Mouse (Mus musculus) hindbrain, embryonic 15.5 days (tissue): ENCODE results near the gene Stam2. TPM values are rescaled to one million over a fixed set of nuclear protein-coding genes. Genes with fewer than 3 reads are reported as not detected.

Experiments used
- ATAC-seq: fragments of 200-750 bp; cut with Nextera tagmentation; 2 replicates; pipeline ENCODE4 v1.8.0; 2017; ENCODE audit warnings: low read depth, moderate number of reproducible peaks, moderate TSS enrichment; ENCODE audit not compliant: low FRiP score
- H3K27ac ChIP-seq: fragments of 300-500 bp; sonication (generic); replicated peaks from 2 replicates; pipeline ENCODE4 v1.5.1; 2015; ENCODE audit warnings: mild to moderate bottlenecking, inconsistent platforms
- H3K27me3 ChIP-seq: fragments of 300-500 bp; sonication (generic); 2 replicates; pipeline ENCODE4 v1.6.1; 2015; ENCODE audit warnings: control low read depth, inconsistent platforms
- H3K36me3 ChIP-seq: fragments of 300-500 bp; sonication (generic); 2 replicates; pipeline ENCODE4 v1.6.1; 2015; ENCODE audit warnings: control low read depth, inconsistent platforms
- H3K4me1 ChIP-seq: fragments of 300-500 bp; sonication (generic); replicated peaks from 2 replicates; pipeline ENCODE4 v1.6.1; 2015; ENCODE audit warnings: control low read depth, inconsistent platforms
- H3K4me2 ChIP-seq: fragments of 300-500 bp; sonication (generic); 2 replicates; pipeline ENCODE4 v1.6.1; 2015; ENCODE audit warnings: moderate library complexity, mild to moderate bottlenecking, inconsistent platforms
- H3K4me3 ChIP-seq: fragments of 300-500 bp; sonication (generic); 2 replicates; pipeline ENCODE4 v1.5.1; 2015; ENCODE audit warnings: mild to moderate bottlenecking, inconsistent platforms
- H3K9ac ChIP-seq: fragments of 300-500 bp; sonication (generic); 2 replicates; pipeline ENCODE4 v1.6.1; 2015; ENCODE audit warnings: inconsistent platforms
- H3K9me3 ChIP-seq: fragments of 300-500 bp; sonication (generic); 2 replicates; pipeline ENCODE4 v1.6.1; 2016; ENCODE audit warnings: control low read depth, inconsistent platforms
- WGBS: fragments of 180-500 bp; shearing (Covaris S2); methylation state at CpG from one replicate; pipeline ENCODE4 v1.1.7; 2015; 5-methylcytosine and 5-hydroxymethylcytosine counted together
- polyA plus RNA-seq: library from polyadenylated mRNA; unstranded; fragments of >200 nt; fragmentation: Nextera tagmentation; extraction: Ambion mirVana; gene quantifications from 2 replicates; pipeline ENCODE4 v1.2.1, GENCODE M21; 2015

Gene Stam2
- 35.8 and 35.9 TPM in 2 replicates for polyA plus RNA-seq

DNA sequence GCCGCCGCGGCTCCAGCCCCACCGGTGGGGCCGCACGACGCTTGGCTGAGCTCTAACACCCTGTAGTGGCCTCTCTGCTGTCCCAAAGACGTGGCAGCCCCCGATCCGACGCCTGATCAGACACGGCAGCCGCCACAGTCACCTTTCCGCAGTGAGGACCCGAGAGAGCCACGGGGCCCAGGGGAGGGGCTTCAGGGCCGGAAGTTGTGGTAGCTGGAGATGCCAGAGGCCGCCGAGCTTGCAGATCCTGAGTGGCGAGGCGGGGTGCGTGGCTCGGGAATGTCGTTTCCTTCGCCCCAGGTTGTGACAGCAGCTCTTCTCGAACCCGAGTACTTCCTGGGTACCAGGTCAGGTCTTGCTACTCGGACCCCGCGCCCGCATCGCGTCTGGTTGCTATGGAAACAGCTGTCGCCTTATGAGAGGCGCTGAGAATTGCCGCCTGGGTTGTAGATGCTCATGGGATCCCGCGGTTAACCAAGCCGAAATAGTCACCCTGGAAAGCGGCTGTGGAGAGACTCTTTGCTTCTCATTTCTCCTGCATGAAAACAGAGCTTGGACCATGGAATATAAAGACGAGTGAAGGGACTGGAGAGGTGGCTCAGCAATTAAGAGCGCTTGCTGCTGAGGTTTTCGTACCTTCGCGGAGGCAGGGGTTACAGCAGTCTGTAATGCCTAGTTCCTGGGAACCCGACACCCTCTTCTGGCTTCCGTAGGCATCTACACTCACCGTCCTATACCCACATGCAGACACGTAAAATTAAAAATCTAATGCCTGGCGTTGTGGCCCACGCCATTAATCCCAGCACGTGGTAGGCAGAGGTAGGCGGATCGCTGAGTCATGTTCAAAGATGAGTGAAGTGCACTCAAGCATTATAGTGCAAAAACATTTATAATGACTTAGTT is at the start of gene Stam2:
Gene Stam2 (minus strand): TSS at position 26 of the 903 bp plus-strand sequence.
- Histone ChIP-seq H3K9me3 (no peaks in the 10 kb centered on the region), H3K36me3 (no peaks in the 10 kb centered on the region), H3K4me1 (peaks cover 17% of the 10 kb centered on the region), H3K27me3 (no peaks in the 10 kb centered on the region), H3K27ac (peak within 1 kb of the TSS; percentile 100), H3K9ac (peak within 1 kb of the TSS; percentile 85), H3K4me3 (peak within 1 kb of the TSS; percentile 97), H3K4me2 (peak within 1 kb of the TSS; percentile 66)
- WGBS: 7% methylated on average over 54 of the region's 54 CpGs
- peak; percentile 93 for ATAC-seq

DNA sequence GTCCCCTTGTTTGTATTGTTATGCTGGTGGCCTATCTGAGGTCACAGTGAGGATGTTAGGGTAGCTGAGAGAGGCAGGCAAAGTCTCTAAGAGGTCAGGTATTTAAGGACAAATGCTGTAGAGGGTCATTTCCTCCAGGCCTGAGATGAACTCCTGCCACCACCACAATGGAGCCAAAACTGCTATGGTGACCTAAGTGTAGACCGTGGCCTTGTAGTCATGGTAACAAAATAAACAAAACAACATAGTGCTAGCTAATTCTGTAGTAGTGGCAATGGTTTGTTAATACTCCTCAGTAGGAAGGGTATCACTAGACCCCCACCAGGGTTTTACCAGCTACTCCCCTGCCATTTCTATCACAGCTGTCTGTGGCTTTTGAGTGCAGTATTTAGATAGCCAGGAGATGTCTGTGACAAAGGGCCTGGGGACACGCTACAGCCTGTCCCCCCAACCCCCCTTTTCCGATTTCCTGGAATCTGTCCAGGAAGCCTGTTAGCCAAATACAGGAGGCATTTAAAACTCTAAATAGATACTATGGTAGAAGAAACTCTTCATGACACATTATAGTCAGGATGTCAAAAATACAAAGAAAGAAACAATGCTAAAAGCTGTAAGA is 43.1 kb upstream of the Stam2 start:
- WGBS: 47% methylated on average over 3 of the region's 3 CpGs
- no peak overlapping the region for H3K4me3 ChIP-seq
- H3K27ac ChIP-seq: no peak overlapping the region
- H3K9me3 ChIP-seq: no peaks in the 10 kb centered on the region
- no peaks in the 10 kb centered on the region for H3K27me3 ChIP-seq
- H3K4me2 ChIP-seq: no peak overlapping the region
- 0 out of 2 replicates have a peak, but pooled peaks cover 6% of the 10 kb centered on the region for H3K4me1 ChIP-seq
- no peak overlapping the region for H3K9ac ChIP-seq
- no peaks in the 10 kb centered on the region for H3K36me3 ChIP-seq
- no peak for ATAC-seq

DNA sequence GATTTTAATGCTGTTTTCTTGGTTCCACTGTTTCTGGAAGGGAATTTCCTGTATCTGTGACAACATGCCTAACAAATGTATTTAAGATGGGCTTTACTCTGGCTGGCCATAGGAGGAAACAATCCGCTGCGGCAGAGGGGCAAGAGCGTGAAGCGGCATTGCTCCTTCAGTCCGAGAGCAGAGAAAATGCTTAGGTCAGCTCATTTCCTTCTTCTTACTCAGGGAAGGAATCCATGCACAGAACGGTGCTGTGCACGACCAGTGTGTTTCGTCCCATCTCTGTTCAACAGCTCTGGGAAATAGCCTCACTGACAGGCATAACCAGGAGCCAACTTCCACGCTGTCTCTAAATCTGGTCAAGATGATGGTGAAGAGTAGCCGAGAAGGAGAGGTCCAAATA is 37.9 kb upstream of the Stam2 start:
- 85% methylated on average over 10 of the region's 10 CpGs for WGBS
- ATAC-seq: no peak
- H3K4me3 ChIP-seq: no peak overlapping the region
- H3K4me2 ChIP-seq: no peak overlapping the region
- H3K9ac ChIP-seq: no peak overlapping the region
- H3K27ac ChIP-seq: no peak overlapping the region
- no peaks in the 10 kb centered on the region for H3K9me3 ChIP-seq
- no peaks in the 10 kb centered on the region for H3K36me3 ChIP-seq
- 0 out of 2 replicates have a peak, but pooled peaks cover 1% of the 10 kb centered on the region for H3K4me1 ChIP-seq
- H3K27me3 ChIP-seq: no peaks in the 10 kb centered on the region

DNA sequence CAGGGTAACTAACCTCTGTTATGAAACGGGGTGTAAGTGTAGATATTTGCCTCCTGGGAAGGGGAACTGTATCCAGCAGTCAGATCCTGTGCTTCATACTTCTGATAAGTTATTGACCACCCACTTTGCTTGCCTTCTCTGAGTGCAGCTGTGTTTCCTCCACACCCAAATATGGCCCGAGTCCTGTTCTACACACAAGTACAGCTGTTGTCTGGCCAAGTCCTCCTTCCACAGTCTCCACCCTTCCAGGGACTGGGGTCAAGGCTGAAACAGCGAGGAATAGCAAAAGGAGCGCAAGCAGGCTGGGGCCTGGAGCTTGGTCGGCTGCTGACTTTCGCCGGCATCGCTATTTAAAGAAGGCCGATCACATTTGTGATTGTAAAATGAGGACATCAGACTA is 37.3 kb upstream of the Stam2 start:
- Histone ChIP-seq H3K27ac (no peak overlapping the region), H3K4me2 (no peak overlapping the region), H3K36me3 (no peaks in the 10 kb centered on the region), H3K27me3 (no peaks in the 10 kb centered on the region), H3K4me3 (no peak overlapping the region), H3K9ac (no peak overlapping the region), H3K9me3 (no peaks in the 10 kb centered on the region), H3K4me1 (no peaks in the 10 kb centered on the region)
- 84% methylated on average over 9 of the region's 9 CpGs for WGBS
- no peak for ATAC-seq

DNA sequence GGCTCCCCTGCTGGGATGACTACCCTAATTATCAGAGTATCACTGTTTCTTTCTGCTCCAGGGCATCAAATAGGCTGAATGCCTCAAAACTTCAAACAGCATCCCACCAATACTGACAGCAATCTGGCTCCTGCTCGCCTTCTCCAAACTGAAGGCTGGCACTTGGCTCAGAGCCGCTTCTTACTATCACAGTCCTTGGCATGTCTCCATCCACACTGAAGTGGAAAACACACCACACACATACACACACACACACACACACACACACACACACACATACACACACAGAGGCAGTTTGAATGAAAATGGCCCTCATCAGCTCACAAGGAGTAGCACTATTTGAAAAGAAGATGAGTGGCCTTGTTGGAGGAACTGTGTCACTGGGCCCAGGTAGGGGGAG is 35.8 kb upstream of the Stam2 start:
- 67% methylated on average over 2 of the region's 2 CpGs for WGBS
- no peak overlapping the region for H3K9ac ChIP-seq
- no peaks in the 10 kb centered on the region for H3K9me3 ChIP-seq
- no peak overlapping the region for H3K4me3 ChIP-seq
- H3K27ac ChIP-seq: no peak overlapping the region
- no peaks in the 10 kb centered on the region for H3K27me3 ChIP-seq
- H3K4me1 ChIP-seq: no peaks in the 10 kb centered on the region
- H3K36me3 ChIP-seq: no peaks in the 10 kb centered on the region
- H3K4me2 ChIP-seq: no peak overlapping the region
- ATAC-seq: peak; percentile 48; the same call in 1 of the 2 replicates

DNA sequence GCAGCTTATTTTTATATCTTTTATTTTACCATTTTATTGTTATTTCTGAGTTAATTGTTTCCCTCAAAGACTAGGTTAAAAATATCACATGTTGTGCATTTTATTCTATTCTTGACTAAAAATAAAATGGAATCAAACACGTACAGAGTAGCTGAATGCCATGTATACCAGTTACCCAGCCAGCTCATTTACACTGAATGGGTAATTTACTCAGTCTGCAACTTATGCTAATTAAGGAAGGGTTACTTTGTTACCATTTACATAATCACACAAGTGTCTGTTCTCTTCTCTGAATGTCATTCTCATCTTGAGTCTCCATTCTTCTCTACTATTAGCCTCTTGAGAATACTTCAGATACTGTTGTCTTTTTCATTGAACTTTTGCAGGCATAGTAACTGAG is 32.3 kb upstream of the Stam2 start:
- no peaks in the 10 kb centered on the region for H3K27me3 ChIP-seq
- no peak overlapping the region for H3K4me3 ChIP-seq
- no peak overlapping the region for H3K27ac ChIP-seq
- no peak overlapping the region for H3K4me2 ChIP-seq
- no peaks in the 10 kb centered on the region for H3K9me3 ChIP-seq
- no peaks in the 10 kb centered on the region for H3K36me3 ChIP-seq
- no peak for ATAC-seq
- no peaks in the 10 kb centered on the region for H3K4me1 ChIP-seq
- no peak overlapping the region for H3K9ac ChIP-seq
- 32% methylated on average over 1 of the region's 1 CpGs for WGBS

DNA sequence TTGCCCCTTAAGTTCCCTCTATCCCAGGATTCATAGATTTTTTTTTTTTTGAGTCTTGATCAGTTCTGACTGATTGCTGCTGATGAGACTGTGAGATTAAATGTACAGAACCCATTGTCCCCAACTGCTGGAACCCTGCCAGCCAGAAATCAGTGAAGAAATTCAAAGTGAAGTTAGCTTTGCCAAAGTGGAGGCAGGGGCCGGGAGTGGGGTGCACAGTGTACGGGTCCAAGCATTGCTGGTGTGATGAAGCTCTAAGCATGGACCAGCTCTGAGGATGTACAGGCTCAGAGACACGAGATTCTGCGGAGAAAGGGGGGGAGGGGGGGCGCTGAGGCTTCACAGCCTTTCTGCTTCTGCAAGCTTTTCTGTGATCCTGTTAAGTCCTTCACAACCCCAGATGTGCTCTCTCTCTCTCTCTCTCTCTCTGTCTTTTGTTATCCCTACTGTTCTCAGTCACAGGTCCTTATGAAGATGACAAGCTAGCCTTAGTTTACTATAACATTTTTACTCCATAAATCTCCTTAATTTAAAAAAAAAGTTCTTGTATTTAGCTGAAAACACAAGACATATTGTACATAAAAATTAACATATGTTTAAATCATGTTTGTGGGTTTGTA is 30.8 kb upstream of the Stam2 start:
- no peak overlapping the region for H3K4me2 ChIP-seq
- H3K4me3 ChIP-seq: no peak overlapping the region
- no peaks in the 10 kb centered on the region for H3K9me3 ChIP-seq
- H3K27me3 ChIP-seq: no peaks in the 10 kb centered on the region
- no peak overlapping the region for H3K27ac ChIP-seq
- H3K36me3 ChIP-seq: no peaks in the 10 kb centered on the region
- ATAC-seq: no peak
- WGBS: 21% methylated on average over 5 of the region's 5 CpGs
- H3K4me1 ChIP-seq: no peaks in the 10 kb centered on the region
- H3K9ac ChIP-seq: no peak overlapping the region

DNA sequence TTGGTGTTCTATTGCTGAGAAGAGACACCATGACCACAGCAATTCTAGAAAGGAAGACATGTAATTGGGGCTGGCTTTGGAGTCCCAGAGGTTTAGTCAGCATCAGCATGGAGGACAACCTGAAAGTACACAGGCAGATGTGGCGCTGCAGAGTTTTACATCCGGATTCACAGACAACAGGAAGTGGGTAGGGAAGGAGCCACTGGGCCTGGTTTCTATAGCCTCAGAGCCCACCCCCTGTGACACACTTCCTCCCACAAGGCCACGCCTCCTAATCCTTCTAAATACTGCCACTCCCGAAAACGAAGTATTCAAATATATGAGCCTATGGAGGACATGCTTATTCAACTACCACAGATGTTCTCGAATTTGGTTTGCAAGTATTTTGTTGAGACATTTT is 23.0 kb upstream of the Stam2 start:
- Histone ChIP-seq H3K36me3 (no peaks in the 10 kb centered on the region), H3K27ac (no peak overlapping the region), H3K9me3 (no peaks in the 10 kb centered on the region), H3K4me3 (no peak overlapping the region), H3K27me3 (no peaks in the 10 kb centered on the region), H3K4me1 (no peaks in the 10 kb centered on the region), H3K4me2 (no peak overlapping the region), H3K9ac (no peak overlapping the region)
- WGBS: 93% methylated on average over 6 of the region's 6 CpGs
- ATAC-seq: no peak

DNA sequence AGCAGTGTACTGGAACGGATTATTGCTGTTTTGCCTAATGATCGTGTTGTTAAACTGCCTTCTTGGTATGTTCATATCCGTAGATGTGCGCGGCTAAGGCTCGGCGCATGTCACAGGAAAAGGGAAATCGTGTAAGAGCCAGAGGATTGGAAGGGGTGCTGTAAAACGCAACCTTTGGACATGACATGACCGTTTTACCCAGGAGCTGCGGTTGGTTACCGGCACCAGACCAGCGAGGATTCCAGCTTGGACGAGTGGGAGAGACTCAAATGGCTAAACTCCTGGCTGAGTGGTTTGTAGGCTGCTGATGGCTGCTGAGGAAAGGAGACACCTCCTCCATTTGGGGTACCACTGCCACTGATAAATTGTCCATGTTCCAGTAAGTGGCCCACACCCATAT is 21.8 kb upstream of the Stam2 start:
- 85% methylated on average over 14 of the region's 14 CpGs for WGBS
- no peak overlapping the region for H3K4me3 ChIP-seq

DNA sequence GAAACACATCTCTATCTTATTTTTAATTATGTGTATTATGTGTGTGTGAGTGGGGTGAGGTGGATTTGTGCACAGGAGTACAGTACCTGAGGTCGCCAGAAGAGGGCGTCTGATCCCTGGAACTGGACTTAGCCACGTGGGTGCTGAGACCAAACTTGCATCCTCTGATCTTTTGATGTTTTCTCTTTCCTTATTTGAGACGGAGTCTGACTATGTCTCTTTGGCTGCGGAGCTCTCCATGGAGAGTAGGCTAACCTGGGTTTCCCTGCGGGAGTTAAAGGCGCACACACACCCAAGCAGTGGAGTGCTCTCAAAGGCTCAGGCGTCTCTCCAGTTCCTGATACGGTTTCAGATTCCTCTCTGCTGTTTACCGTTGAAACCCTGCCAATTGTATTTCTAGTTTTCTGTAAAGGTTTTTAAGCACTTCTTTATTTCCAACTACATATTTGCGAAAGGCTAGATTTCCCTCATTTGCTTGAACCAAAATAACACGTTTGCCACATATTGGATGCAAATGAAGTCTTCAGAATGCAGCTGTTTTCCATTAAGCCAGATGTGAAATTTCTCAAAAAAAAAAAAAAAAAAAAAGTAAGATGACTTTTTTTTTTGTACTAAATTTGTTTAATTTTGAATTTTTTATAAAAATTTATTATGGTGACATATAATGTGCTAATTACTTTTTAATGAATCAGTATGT is 21.1 kb upstream of the Stam2 start:
- H3K4me2 ChIP-seq: peak overlapping the region; percentile 52
- no peaks in the 10 kb centered on the region for H3K27me3 ChIP-seq
- 18% methylated on average over 12 of the region's 12 CpGs for WGBS
- peak overlapping the region; percentile 16; the same call in 1 of the 2 replicates for H3K4me3 ChIP-seq
- no peaks in the 10 kb centered on the region for H3K9me3 ChIP-seq
- H3K9ac ChIP-seq: no peak overlapping the region
- no peak overlapping the region for H3K27ac ChIP-seq
- ATAC-seq: peak; percentile 73
- H3K36me3 ChIP-seq: no peaks in the 10 kb centered on the region
- no peaks in the 10 kb centered on the region for H3K4me1 ChIP-seq

More for the DNA sequence above, 21.8 kb upstream of the Stam2 start:
- Histone ChIP-seq H3K9me3 (no peaks in the 10 kb centered on the region), H3K36me3 (no peaks in the 10 kb centered on the region), H3K9ac (no peak overlapping the region), H3K27ac (no peak overlapping the region), H3K4me1 (no peaks in the 10 kb centered on the region), H3K4me2 (no peak overlapping the region), H3K27me3 (no peaks in the 10 kb centered on the region)
- no peak for ATAC-seq

DNA sequence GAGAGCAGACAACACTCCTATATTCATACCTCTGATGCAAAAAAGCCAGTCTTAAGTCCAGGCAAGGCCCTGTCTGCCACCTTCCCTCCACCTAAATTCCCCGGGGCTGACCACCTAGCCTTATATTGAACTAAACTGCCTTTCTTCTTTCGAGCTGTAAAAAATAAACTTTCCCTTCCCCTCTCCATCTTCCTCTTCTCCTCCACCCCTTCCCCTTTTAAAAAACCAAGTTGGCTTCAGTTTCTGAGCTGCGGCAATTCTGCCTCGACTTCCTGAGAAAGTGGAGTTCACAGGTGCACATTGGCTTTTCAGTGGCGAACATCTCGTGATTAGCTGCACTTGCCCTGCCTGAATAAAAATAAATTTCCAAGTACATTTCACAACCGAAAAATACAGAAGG is 20.4 kb upstream of the Stam2 start:
- WGBS: 74% methylated on average over 7 of the region's 7 CpGs
- Histone ChIP-seq H3K9me3 (no peaks in the 10 kb centered on the region), H3K4me1 (no peaks in the 10 kb centered on the region), H3K4me2 (no peak overlapping the region), H3K27ac (no peak overlapping the region), H3K36me3 (no peaks in the 10 kb centered on the region), H3K9ac (no peak overlapping the region), H3K4me3 (no peak overlapping the region), H3K27me3 (no peaks in the 10 kb centered on the region)
- ATAC-seq: no peak
